Comparison of ENCODE assay signal across 18 mouse cellular contexts in genomic region chr6:121212988-121213387, GRCm38 (mm10). TPM values are rescaled to one million over a fixed set of nuclear protein-coding genes. Genes with fewer than 3 reads are reported as not detected.
"Had no signal": no experiment of that assay in that cellular context is flagged by ENCODE, and none has a peak within 500 bp of the region (broad histone marks: within the 10 kb centered on the region; RNA-seq: fewer than 3 reads in every experiment).

No protein-coding gene starts in this region.

- DNase-seq: kidney, adult 2 months; kidney, postnatal 25 days; layer of hippocampus, adult 9-11 months; liver; lung, postnatal 14 days; thymus, postnatal 25 days had no signal

- H3K27ac ChIP-seq: kidney, postnatal 0 days; layer of hippocampus, adult 2 months; limb, embryonic 10.5 days; limb, embryonic 13.5 days; liver, embryonic 12.5 days; liver, embryonic 15.5 days; midbrain, embryonic 10.5 days; midbrain, embryonic 13.5 days; neural tube, embryonic 13.5 days had no signal

- H3K4me3 ChIP-seq: layer of hippocampus, adult 2 months; limb, embryonic 10.5 days; limb, embryonic 13.5 days; liver, embryonic 12.5 days; liver, embryonic 15.5 days; midbrain, embryonic 10.5 days; midbrain, embryonic 13.5 days; myocyte; neural tube, embryonic 13.5 days had no signal

- H3K4me2 ChIP-seq: limb, embryonic 13.5 days; liver, embryonic 12.5 days; liver, embryonic 15.5 days; midbrain, embryonic 13.5 days; neural tube, embryonic 13.5 days had no signal

- H3K9ac ChIP-seq: limb, embryonic 13.5 days; liver, embryonic 12.5 days; liver, embryonic 15.5 days; midbrain, embryonic 13.5 days; neural tube, embryonic 13.5 days had no signal

- H3K36me3 ChIP-seq: limb, embryonic 10.5 days; limb, embryonic 13.5 days; liver, embryonic 12.5 days; liver, embryonic 15.5 days; midbrain, embryonic 10.5 days; midbrain, embryonic 13.5 days; neural tube, embryonic 13.5 days had no signal

- ATAC-seq: intestine, postnatal 0 days; liver, embryonic 12.5 days; midbrain, embryonic 13.5 days; midbrain, embryonic 16.5 days had no signal

- H3K9me3 ChIP-seq: limb, embryonic 10.5 days; limb, embryonic 13.5 days; liver, embryonic 12.5 days; liver, embryonic 15.5 days; midbrain, embryonic 10.5 days; midbrain, embryonic 13.5 days; neural tube, embryonic 13.5 days had no signal

RNA-seq across cellular contexts. Expression of gene Tuba8, which starts 2.5 kb away (rescaled TPM):
- polyA plus RNA-seq: myocyte had no signal
